Mouse (Mus musculus): ENCODE measurements around the gene Uba5. TPM values are rescaled to one million over a fixed set of nuclear protein-coding genes. Genes with fewer than 3 reads are reported as not detected.

Gene Uba5
- polyA plus RNA-seq, 1 experiment from 2014 or later: 32.9 TPM

GRCm38 (mm10) chr9:104102901-104103300 is 40.0 kb upstream of the Uba5 start:
- no peaks in the 10 kb centered on the region for H3K27me3 ChIP-seq (replicated peaks; ENCODE audit: control insufficient read depth, insufficient read depth, low read length)
- TF ChIP-seq CTCF (IDR thresholded peaks at IDR 0.05; ENCODE audit: low read depth): no peak
- H3K4me3 ChIP-seq (ENCODE audit: low read depth, low read length): no peak overlapping the region
- H3K9ac ChIP-seq (ENCODE audit: low read depth, low read length): no peak overlapping the region
- H3K4me1 ChIP-seq (replicated peaks; ENCODE audit: control insufficient read depth, insufficient read depth, low read length): no peaks in the 10 kb centered on the region
- H3K27ac ChIP-seq (ENCODE audit: low read depth, low read length): no peak overlapping the region
- WGBS: 56% methylated on average over 2 of the region's 2 CpGs
- ATAC-seq: no peak
- peaks cover 24% of the 10 kb centered on the region; the same call in 1 of the 2 replicates for H3K36me3 ChIP-seq (ENCODE audit: control insufficient read depth, insufficient read depth)
- H3K4me2 ChIP-seq (replicated peaks; ENCODE audit: low read depth): no peak overlapping the region
- H3K9me3 ChIP-seq (ENCODE audit: control insufficient read depth): no peaks in the 10 kb centered on the region

DNA sequence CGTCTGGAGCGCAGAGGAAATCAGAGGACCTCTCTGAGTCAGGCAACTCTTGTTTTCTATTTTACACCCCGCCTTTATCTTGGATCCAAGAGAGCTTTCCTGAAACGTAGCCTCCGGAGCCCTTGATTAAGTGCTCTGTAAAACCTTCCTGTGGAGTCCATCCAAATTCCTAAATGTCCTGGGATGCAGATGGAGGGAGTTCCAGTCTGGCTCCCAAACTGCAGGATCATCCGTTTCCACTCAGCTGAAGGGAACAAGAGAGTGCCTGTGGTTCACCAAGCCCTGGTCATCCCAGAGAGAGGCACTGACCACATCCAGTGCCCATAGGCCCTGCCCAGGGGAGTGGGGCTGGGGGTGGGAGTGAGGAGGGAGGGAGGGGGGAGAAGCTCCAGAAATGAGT is 39.4 kb upstream of the Uba5 start:
- Histone ChIP-seq H3K4me2 (replicated peaks; ENCODE audit: low read depth) (no peak overlapping the region), H3K27me3 (replicated peaks; ENCODE audit: control insufficient read depth, insufficient read depth, low read length) (no peaks in the 10 kb centered on the region), H3K4me1 (replicated peaks; ENCODE audit: control insufficient read depth, insufficient read depth, low read length) (no peaks in the 10 kb centered on the region), H3K9me3 (ENCODE audit: control insufficient read depth) (no peaks in the 10 kb centered on the region), H3K9ac (ENCODE audit: low read depth, low read length) (no peak overlapping the region), H3K27ac (ENCODE audit: low read depth, low read length) (no peak overlapping the region), H3K36me3 (ENCODE audit: control insufficient read depth, insufficient read depth) (peaks cover 24% of the 10 kb centered on the region; the same call in 1 of the 2 replicates), H3K4me3 (ENCODE audit: low read depth, low read length) (no peak overlapping the region)
- no peak for ATAC-seq
- no peak for TF ChIP-seq CTCF (IDR thresholded peaks at IDR 0.05; ENCODE audit: low read depth)
- 48% methylated on average over 6 of the region's 6 CpGs for WGBS

GRCm38 (mm10) chr9:104101458-104101857 is 38.5 kb upstream of the Uba5 start:
- Histone ChIP-seq H3K9ac (ENCODE audit: low read depth, low read length) (no peak overlapping the region), H3K36me3 (ENCODE audit: control insufficient read depth, insufficient read depth) (peaks cover 24% of the 10 kb centered on the region; the same call in 1 of the 2 replicates), H3K9me3 (ENCODE audit: control insufficient read depth) (no peaks in the 10 kb centered on the region), H3K27ac (ENCODE audit: low read depth, low read length) (no peak overlapping the region), H3K4me2 (replicated peaks; ENCODE audit: low read depth) (no peak overlapping the region), H3K27me3 (replicated peaks; ENCODE audit: control insufficient read depth, insufficient read depth, low read length) (no peaks in the 10 kb centered on the region), H3K4me3 (ENCODE audit: low read depth, low read length) (no peak overlapping the region), H3K4me1 (replicated peaks; ENCODE audit: control insufficient read depth, insufficient read depth, low read length) (no peaks in the 10 kb centered on the region)
- whole genome bisulfite sequencing: 61% methylated on average over 3 of the region's 3 CpGs
- no peak for TF ChIP-seq CTCF (IDR thresholded peaks at IDR 0.05; ENCODE audit: low read depth)
- no peak for ATAC-seq

DNA sequence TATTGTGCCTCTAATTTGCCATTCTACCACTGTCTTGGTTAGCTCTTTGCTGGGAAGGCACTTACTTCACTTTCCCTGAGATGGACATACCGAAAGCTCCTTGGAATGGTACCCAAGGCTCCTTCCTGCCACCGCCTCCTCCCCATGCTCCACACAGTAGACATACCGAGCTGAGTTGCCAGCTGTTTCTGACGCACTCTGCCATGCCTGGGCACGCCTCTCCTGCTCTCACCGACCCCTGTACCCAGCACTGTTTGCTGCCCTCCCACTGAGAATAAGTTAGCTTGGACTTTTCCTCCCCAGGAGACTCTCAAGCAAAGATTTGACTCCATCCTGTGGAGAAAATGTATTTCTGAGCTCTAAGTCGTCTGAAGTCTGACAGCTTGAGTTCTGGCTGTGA is 37.9 kb upstream of the Uba5 start:
- no peak overlapping the region for H3K4me3 ChIP-seq (ENCODE audit: low read depth, low read length)
- no peak overlapping the region for H3K27ac ChIP-seq (ENCODE audit: low read depth, low read length)
- H3K4me2 ChIP-seq (replicated peaks; ENCODE audit: low read depth): no peak overlapping the region
- peaks cover 29% of the 10 kb centered on the region for H3K36me3 ChIP-seq (ENCODE audit: control insufficient read depth, insufficient read depth)
- no peaks in the 10 kb centered on the region for H3K4me1 ChIP-seq (replicated peaks; ENCODE audit: control insufficient read depth, insufficient read depth, low read length)
- H3K9me3 ChIP-seq (ENCODE audit: control insufficient read depth): no peaks in the 10 kb centered on the region
- 63% methylated on average over 7 of the region's 7 CpGs for whole genome bisulfite sequencing
- no peak for ATAC-seq
- no peaks in the 10 kb centered on the region for H3K27me3 ChIP-seq (replicated peaks; ENCODE audit: control insufficient read depth, insufficient read depth, low read length)
- H3K9ac ChIP-seq (ENCODE audit: low read depth, low read length): no peak overlapping the region
- TF ChIP-seq CTCF (IDR thresholded peaks at IDR 0.05; ENCODE audit: low read depth): no peak

DNA sequence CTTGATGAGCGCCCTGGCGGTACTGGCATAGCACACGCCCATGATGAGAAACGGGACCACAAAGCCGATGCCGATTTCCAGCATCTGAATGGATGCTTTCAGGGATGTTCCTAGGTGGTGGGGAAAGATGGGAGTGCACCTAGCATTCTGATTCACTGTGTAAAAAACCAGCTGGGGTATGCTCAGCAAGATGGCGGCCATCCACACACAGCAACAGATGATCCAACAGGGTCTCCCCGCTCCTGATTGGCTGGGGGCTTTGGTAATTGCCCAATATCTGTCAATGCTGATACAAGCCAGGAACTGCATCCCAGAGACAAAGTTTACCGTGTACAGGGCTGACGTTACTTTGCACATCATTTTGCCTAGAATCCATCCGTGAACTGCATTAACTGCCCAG is 36.1 kb upstream of the Uba5 start:
- 87% methylated on average over 11 of the region's 11 CpGs for WGBS
- peaks cover 32% of the 10 kb centered on the region for H3K36me3 ChIP-seq (ENCODE audit: control insufficient read depth, insufficient read depth)

DNA sequence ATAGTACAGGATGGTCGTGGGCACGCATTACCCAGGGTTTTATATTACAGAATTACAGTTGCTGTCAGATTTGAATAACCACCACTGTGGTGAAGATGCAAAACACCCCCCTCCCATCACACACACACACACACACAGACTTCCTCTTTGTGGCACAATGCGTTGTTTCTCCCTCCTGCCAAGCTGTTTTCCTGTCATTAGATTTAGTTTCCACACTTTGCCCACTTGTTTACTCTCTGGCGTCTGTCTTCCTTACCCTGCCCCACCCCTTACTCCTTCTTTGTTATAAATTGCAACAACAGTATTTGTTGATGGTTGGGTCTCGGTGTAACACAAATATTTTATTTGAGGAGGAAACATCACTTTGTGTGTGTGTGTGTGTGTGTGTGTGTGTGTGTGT is 35.3 kb upstream of the Uba5 start:
- Histone ChIP-seq H3K4me1 (replicated peaks; ENCODE audit: control insufficient read depth, insufficient read depth, low read length) (no peaks in the 10 kb centered on the region), H3K36me3 (ENCODE audit: control insufficient read depth, insufficient read depth) (peaks cover 30% of the 10 kb centered on the region), H3K9me3 (ENCODE audit: control insufficient read depth) (no peaks in the 10 kb centered on the region), H3K4me3 (ENCODE audit: low read depth, low read length) (no peak overlapping the region), H3K9ac (ENCODE audit: low read depth, low read length) (no peak overlapping the region), H3K4me2 (replicated peaks; ENCODE audit: low read depth) (no peak overlapping the region), H3K27ac (ENCODE audit: low read depth, low read length) (no peak overlapping the region), H3K27me3 (replicated peaks; ENCODE audit: control insufficient read depth, insufficient read depth, low read length) (no peaks in the 10 kb centered on the region)
- WGBS: 55% methylated on average over 5 of the region's 5 CpGs
- no peak for ATAC-seq
- TF ChIP-seq CTCF (IDR thresholded peaks at IDR 0.05; ENCODE audit: low read depth): no peak

More for the DNA sequence above, 36.1 kb upstream of the Uba5 start:
- Histone ChIP-seq H3K27me3 (replicated peaks; ENCODE audit: control insufficient read depth, insufficient read depth, low read length) (no peaks in the 10 kb centered on the region), H3K9me3 (ENCODE audit: control insufficient read depth) (no peaks in the 10 kb centered on the region), H3K27ac (ENCODE audit: low read depth, low read length) (no peak overlapping the region), H3K9ac (ENCODE audit: low read depth, low read length) (no peak overlapping the region), H3K4me3 (ENCODE audit: low read depth, low read length) (no peak overlapping the region), H3K4me1 (replicated peaks; ENCODE audit: control insufficient read depth, insufficient read depth, low read length) (no peaks in the 10 kb centered on the region), H3K4me2 (replicated peaks; ENCODE audit: low read depth) (no peak overlapping the region)
- ATAC-seq: no peak
- TF ChIP-seq CTCF (IDR thresholded peaks at IDR 0.05; ENCODE audit: low read depth): no peak

DNA sequence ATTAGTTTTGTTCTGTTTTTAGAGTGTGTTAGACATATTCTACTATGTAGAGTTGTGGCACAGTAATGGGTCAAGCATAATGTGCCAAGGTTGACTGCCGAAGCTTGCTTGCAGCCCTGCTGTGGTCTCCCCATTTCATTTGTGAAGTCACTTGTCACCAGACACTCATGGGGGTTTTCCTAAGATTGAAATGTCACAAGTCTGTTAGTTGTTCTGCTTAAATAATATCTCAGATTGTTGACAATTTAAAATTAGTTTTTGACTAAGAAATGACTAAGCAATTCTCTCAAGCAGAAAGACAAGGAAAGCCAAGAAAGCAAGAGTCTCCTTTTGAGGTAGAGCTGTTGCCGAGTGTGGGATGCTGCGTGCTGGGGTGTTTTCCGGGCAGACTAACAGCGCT is 30.0 kb upstream of the Uba5 start:
- H3K4me3 ChIP-seq (ENCODE audit: low read depth, low read length): no peak overlapping the region
- H3K27me3 ChIP-seq (replicated peaks; ENCODE audit: control insufficient read depth, insufficient read depth, low read length): no peaks in the 10 kb centered on the region
- H3K36me3 ChIP-seq (ENCODE audit: control insufficient read depth, insufficient read depth): peaks cover 21% of the 10 kb centered on the region
- no peak overlapping the region for H3K9ac ChIP-seq (ENCODE audit: low read depth, low read length)
- H3K27ac ChIP-seq (ENCODE audit: low read depth, low read length): no peak overlapping the region
- TF ChIP-seq CTCF (IDR thresholded peaks at IDR 0.05; ENCODE audit: low read depth): no peak
- no peaks in the 10 kb centered on the region for H3K4me1 ChIP-seq (replicated peaks; ENCODE audit: control insufficient read depth, insufficient read depth, low read length)
- no peak for ATAC-seq
- 94% methylated on average over 5 of the region's 5 CpGs for WGBS
- H3K9me3 ChIP-seq (ENCODE audit: control insufficient read depth): no peaks in the 10 kb centered on the region
- no peak overlapping the region for H3K4me2 ChIP-seq (replicated peaks; ENCODE audit: low read depth)
